Mouse (Mus musculus) forebrain, embryonic 11.5 days (tissue): ENCODE data around the gene Plekhh2. TPM values are rescaled to one million over a fixed set of nuclear protein-coding genes. Genes with fewer than 3 reads are reported as not detected.

Experiments used
- ATAC-seq: fragments of 200-750 bp; cut with Nextera tagmentation; replicated peaks from 2 replicates; pipeline ENCODE4 v1.8.0; 2017; ENCODE audit warnings: moderate TSS enrichment; ENCODE audit not compliant: low FRiP score
- DNase-seq: peaks from one replicate; pipeline ENCODE4 v3.0.0-alpha.2; 2017; ENCODE audit warnings: low spot score
- H3K27ac ChIP-seq: fragments of 300-500 bp; sonication (generic); 2 replicates; pipeline ENCODE4 v1.5.1; 2014; ENCODE audit warnings: low read depth, low read length
- H3K27me3 ChIP-seq: fragments of 300-500 bp; sonication (generic); 2 replicates; pipeline ENCODE4 v1.6.1; 2014; ENCODE audit warnings: mild to moderate bottlenecking, low read length, mixed read lengths; ENCODE audit not compliant: control insufficient read depth, insufficient read depth
- H3K36me3 ChIP-seq: fragments of 300-500 bp; sonication (generic); 2 replicates; pipeline ENCODE4 v1.6.1; 2014; ENCODE audit warnings: mild to moderate bottlenecking, low read length, moderate library complexity, mixed read lengths; ENCODE audit not compliant: control insufficient read depth, insufficient read depth
- H3K4me1 ChIP-seq: fragments of 300-500 bp; sonication (generic); replicated peaks from 2 replicates; pipeline ENCODE4 v1.6.1; 2014; ENCODE audit warnings: low read length, mixed read lengths; ENCODE audit not compliant: control insufficient read depth, insufficient read depth
- H3K4me2 ChIP-seq: fragments of 300-500 bp; sonication (generic); 2 replicates; pipeline ENCODE4 v1.6.1; 2014; ENCODE audit warnings: low read depth, mild to moderate bottlenecking, low read length, moderate library complexity, mixed read lengths; ENCODE audit not compliant: severe bottlenecking
- H3K4me3 ChIP-seq: fragments of 300-500 bp; sonication (generic); 2 replicates; pipeline ENCODE4 v1.5.1; 2014; ENCODE audit warnings: low read depth, low read length
- H3K9ac ChIP-seq: fragments of 300-500 bp; sonication (generic); 2 replicates; pipeline ENCODE4 v1.6.1; 2014; ENCODE audit warnings: low read length
- H3K9me3 ChIP-seq: fragments of 300-500 bp; sonication (generic); 2 replicates; pipeline ENCODE4 v1.6.1; 2016; ENCODE audit warnings: low read length, mixed read lengths; ENCODE audit not compliant: control insufficient read depth
- WGBS: fragments of 180-500 bp; shearing (Covaris S2); extraction: QIAGEN DNeasy Blood & Tissue Kit; methylation state at CpG from one replicate; pipeline ENCODE4 v1.1.7; 2014; 5-methylcytosine and 5-hydroxymethylcytosine counted together
- polyA plus RNA-seq: library from polyadenylated mRNA; unstranded; fragments of >200 nt; fragmentation: Nextera tagmentation; extraction: Ambion mirVana; gene quantifications from 2 replicates; pipeline ENCODE4 v1.2.1, GENCODE M21; 2014

Gene Plekhh2
- polyA plus RNA-seq, 1 experiment from 2014 or later, result 3.5 TPM

GRCm38 (mm10) chr17:84520057-84520456, 8.4 kb downstream of the Plekhh2 start:
- DNase-seq (no peak), ATAC-seq (no peak)
- Histone ChIP-seq H3K27me3 (no peaks in the 10 kb centered on the region), H3K4me2 (no peak overlapping the region), H3K27ac (no peak overlapping the region), H3K4me3 (no peak overlapping the region), H3K36me3 (no peaks in the 10 kb centered on the region), H3K4me1 (no peaks in the 10 kb centered on the region), H3K9ac (no peak overlapping the region), H3K9me3 (no peaks in the 10 kb centered on the region)

DNA sequence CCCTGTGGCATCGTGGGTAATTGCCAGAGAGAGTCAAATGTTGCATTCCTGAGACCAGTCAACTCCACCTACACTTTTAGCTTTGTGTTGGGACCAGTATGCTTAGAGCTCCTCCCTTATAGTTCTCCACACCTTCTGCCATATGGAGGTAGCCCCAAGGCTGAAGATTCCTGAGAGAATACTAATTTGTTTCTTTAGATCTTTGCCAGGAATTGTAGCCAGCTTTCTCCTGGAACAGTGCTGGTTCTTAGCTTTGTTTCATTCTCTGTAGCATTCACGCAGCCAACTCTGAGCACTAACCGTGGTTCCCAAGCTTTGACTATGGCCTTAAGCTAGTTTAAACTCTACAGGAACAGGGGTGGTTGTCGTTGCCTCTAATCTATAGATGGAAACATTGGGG, 17.7 kb downstream of the Plekhh2 start:
- no peaks in the 10 kb centered on the region for H3K9me3 ChIP-seq
- H3K27ac ChIP-seq, result no peak overlapping the region
- H3K27me3 ChIP-seq, result no peaks in the 10 kb centered on the region
- ATAC-seq (no peak), DNase-seq (no peak)
- H3K9ac ChIP-seq, result no peak overlapping the region
- no peak overlapping the region for H3K4me3 ChIP-seq
- no peak overlapping the region for H3K4me2 ChIP-seq
- no peaks in the 10 kb centered on the region for H3K36me3 ChIP-seq
- WGBS, result 83% methylated on average over 4 of the region's 4 CpGs
- no peaks in the 10 kb centered on the region for H3K4me1 ChIP-seq

DNA sequence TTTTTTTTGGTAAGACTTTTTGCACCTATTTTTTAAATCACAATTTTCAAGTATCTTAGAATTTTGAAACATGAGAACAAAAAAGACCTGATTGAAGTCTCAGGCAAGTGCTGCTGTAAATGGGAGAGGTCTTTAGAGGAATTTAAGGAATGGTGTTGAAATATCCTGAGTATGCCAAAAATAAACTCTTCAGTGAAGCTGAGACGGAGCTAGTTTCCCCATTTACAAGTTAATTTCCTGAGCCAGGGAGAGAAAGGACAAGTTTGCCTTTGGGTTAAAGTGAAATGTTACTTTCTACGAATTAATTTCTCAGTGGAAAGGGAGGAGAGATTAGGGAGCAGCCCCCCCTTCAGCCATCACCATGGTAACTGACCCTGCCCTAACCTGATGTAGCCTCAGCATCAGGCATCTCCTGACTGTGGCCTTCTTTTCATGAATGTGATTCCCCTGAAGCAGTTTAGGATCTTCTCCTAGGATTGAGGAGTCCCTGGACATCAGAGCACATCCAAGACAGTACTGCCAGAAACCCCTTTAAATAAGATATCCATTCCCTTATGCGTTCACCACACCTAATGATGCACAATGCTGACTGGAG, 18.6 kb downstream of the Plekhh2 start:
- Histone ChIP-seq H3K36me3 (no peaks in the 10 kb centered on the region), H3K27me3 (no peaks in the 10 kb centered on the region), H3K4me3 (no peak overlapping the region), H3K9me3 (no peaks in the 10 kb centered on the region), H3K9ac (no peak overlapping the region), H3K27ac (no peak overlapping the region), H3K4me2 (no peak overlapping the region), H3K4me1 (no peaks in the 10 kb centered on the region)
- ATAC-seq (no peak), DNase-seq (no peak)
- 49% methylated on average over 3 of the region's 3 CpGs for WGBS

DNA sequence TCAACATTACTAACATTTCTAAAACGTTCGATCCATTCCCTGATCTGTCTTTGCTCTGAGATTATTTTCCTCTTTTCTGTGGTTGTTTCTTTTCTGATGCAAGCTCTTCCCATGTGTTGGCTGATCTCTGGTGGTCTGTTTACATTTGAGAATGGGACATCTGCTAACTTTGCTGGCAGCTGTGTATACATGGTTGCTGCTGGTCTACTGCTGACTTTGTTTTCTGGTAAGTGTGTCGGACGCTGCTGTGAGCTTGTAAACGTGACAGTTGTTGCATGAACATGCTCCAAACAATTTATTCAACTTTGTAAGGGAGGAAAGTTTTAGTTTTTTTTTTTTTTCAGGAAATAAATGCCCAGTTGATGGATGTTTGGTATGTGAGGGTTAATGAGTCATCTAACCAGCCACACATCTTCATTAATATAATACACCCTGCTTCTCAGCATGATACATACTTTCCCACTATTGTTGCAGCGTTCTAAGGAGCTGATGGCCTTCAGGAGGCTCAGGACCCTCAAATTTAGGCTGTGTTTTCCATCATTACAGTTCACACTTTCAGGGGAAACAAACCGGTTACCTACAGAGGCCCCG, 21.3 kb downstream of the Plekhh2 start:
- Histone ChIP-seq H3K36me3 (no peaks in the 10 kb centered on the region), H3K27ac (no peak overlapping the region), H3K4me2 (no peak overlapping the region), H3K4me1 (no peaks in the 10 kb centered on the region), H3K27me3 (no peaks in the 10 kb centered on the region), H3K9me3 (no peaks in the 10 kb centered on the region), H3K9ac (no peak overlapping the region), H3K4me3 (no peak overlapping the region)
- DNase-seq, result no peak
- WGBS, result 76% methylated on average over 8 of the region's 8 CpGs
- no peak for ATAC-seq

- no peak overlapping the region for H3K4me3 ChIP-seq
- H3K4me1 ChIP-seq, result no peaks in the 10 kb centered on the region
- H3K27me3 ChIP-seq, result no peaks in the 10 kb centered on the region
- no peak overlapping the region for H3K9ac ChIP-seq
- H3K36me3 ChIP-seq, result no peaks in the 10 kb centered on the region
- H3K9me3 ChIP-seq, result no peaks in the 10 kb centered on the region
- H3K4me2 ChIP-seq, result no peak overlapping the region
- whole genome bisulfite sequencing, result 95% methylated on average over 4 of the region's 4 CpGs
- no peak overlapping the region for H3K27ac ChIP-seq
- DNase-seq, result no peak
- no peak for ATAC-seq
Observed at GRCm38 (mm10) chr17:84533841-84534240, 22.1 kb downstream of the Plekhh2 start.

GRCm38 (mm10) chr17:84534632-84535031, 22.9 kb downstream of the Plekhh2 start:
- Histone ChIP-seq H3K9ac (no peak overlapping the region), H3K4me1 (no peaks in the 10 kb centered on the region), H3K9me3 (no peaks in the 10 kb centered on the region), H3K4me2 (no peak overlapping the region), H3K36me3 (no peaks in the 10 kb centered on the region), H3K4me3 (no peak overlapping the region), H3K27me3 (no peaks in the 10 kb centered on the region), H3K27ac (no peak overlapping the region)
- DNase-seq, result no peak
- 91% methylated on average over 2 of the region's 2 CpGs for WGBS
- ATAC-seq, result no peak

- Histone ChIP-seq H3K4me1 (no peaks in the 10 kb centered on the region), H3K27me3 (no peaks in the 10 kb centered on the region), H3K4me3 (no peak overlapping the region), H3K36me3 (no peaks in the 10 kb centered on the region), H3K9me3 (no peaks in the 10 kb centered on the region), H3K4me2 (no peak overlapping the region), H3K27ac (no peak overlapping the region), H3K9ac (no peak overlapping the region)
- no peak for DNase-seq
- ATAC-seq, result no peak
- 63% methylated on average over 4 of the region's 4 CpGs for WGBS
Observed at GRCm38 (mm10) chr17:84535226-84535625, 23.5 kb downstream of the Plekhh2 start.

GRCm38 (mm10) chr17:84537301-84537700, 25.6 kb downstream of the Plekhh2 start:
- no peak overlapping the region for H3K27ac ChIP-seq
- no peak overlapping the region for H3K4me3 ChIP-seq
- no peaks in the 10 kb centered on the region for H3K36me3 ChIP-seq
- H3K4me1 ChIP-seq, result no peaks in the 10 kb centered on the region
- no peak overlapping the region for H3K4me2 ChIP-seq
- no peak overlapping the region for H3K9ac ChIP-seq
- no peaks in the 10 kb centered on the region for H3K9me3 ChIP-seq
- ATAC-seq, result no peak
- DNase-seq, result no peak
- no peaks in the 10 kb centered on the region for H3K27me3 ChIP-seq
- 92% methylated on average over 6 of the region's 6 CpGs for WGBS

- no peak overlapping the region for H3K4me2 ChIP-seq
- no peak for ATAC-seq
Observed at GRCm38 (mm10) chr17:84537966-84538365, 26.3 kb downstream of the Plekhh2 start.

More at GRCm38 (mm10) chr17:84537966-84538365, 26.3 kb downstream of the Plekhh2 start:
- H3K36me3 ChIP-seq, result no peaks in the 10 kb centered on the region
- no peak for DNase-seq
- no peaks in the 10 kb centered on the region for H3K4me1 ChIP-seq
- H3K9ac ChIP-seq, result no peak overlapping the region
- H3K27ac ChIP-seq, result no peak overlapping the region
- 86% methylated on average over 3 of the region's 3 CpGs for WGBS
- no peaks in the 10 kb centered on the region for H3K27me3 ChIP-seq
- H3K9me3 ChIP-seq, result no peaks in the 10 kb centered on the region
- no peak overlapping the region for H3K4me3 ChIP-seq
